Mouse (Mus musculus) cerebellum, adult 2 months (tissue): ENCODE measurements around the gene Cyp4a10.

Experiments
- CTCF ChIP-seq: fragments of 200-500 bp; IDR thresholded peaks from 2 replicates; pipeline ENCODE4 v1.5.1; 2011; ENCODE audit warnings: low read depth, mild to moderate bottlenecking, control low read depth, low read length, moderate library complexity, borderline replicate concordance; ENCODE audit not compliant: insufficient read depth
- POLR2A ChIP-seq: fragments of 200-500 bp; IDR thresholded peaks from 2 replicates; pipeline ENCODE4 v1.6.1; 2011; ENCODE audit warnings: low read length, control low read depth, borderline replicate concordance; ENCODE audit not compliant: insufficient read depth

GRCm38 (mm10) chr4:115583036-115583435, 65.0 kb downstream of the Cyp4a10 start:
- TF ChIP-seq POLR2A (no peak), CTCF (no peak)
